ENCODE assay signal across 20 mouse cellular contexts in the genomic region with DNA sequence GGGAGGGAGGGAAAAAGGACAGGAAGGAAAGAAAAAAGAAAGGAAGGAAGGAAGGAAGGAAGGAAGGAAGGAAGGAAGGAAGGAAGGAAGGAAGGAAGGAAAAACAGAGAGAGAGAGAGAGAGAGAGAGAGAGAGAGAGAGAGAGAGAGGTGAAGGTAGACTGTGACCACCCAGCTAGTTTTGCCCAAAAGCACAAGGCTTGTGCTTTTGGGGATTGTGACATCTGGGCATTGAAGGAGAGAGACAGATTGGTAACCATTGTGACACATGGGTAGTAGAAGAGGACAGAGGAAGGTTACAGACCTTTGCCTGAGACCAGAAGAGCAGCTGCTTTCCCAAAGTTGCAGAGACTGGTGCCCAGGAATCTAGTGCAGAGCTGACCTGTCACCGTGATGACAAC. TPM values are rescaled to one million over a fixed set of nuclear protein-coding genes. Genes with fewer than 3 reads are reported as not detected.
DNase-seq lines count a peak whose midpoint lies in the region; TF ChIP-seq lines count a peak whose summit lies in the region.
"Had no signal": no experiment of that assay in that cellular context is flagged by ENCODE, and none has a peak within 500 bp of the region (broad histone marks: within the 10 kb centered on the region; RNA-seq: fewer than 3 reads in every experiment).

Gene Dusp21 (plus strand): TSS at position 301 of the 400 bp plus-strand sequence.

- H3K36me3 ChIP-seq in testis, adult 2 months (ENCODE audit: control insufficient read depth, insufficient read depth, low read length) = no peaks in the 10 kb centered on the region
- H3K36me3 ChIP-seq: G1E had no signal

- peak within 1 kb of the TSS; percentile 82 for H3K4me3 ChIP-seq in testis, adult 2 months (ENCODE audit: control insufficient read depth, low read depth, low read length)

- TF ChIP-seq CTCF in testis, adult 2 months (IDR thresholded peaks at IDR 0.05; ENCODE audit: control insufficient read depth, insufficient read depth, insufficient replicate concordance, low read depth, low read length) = no peak

- TF ChIP-seq POLR2A in testis, adult 2 months (IDR thresholded peaks at IDR 0.05; ENCODE audit: control insufficient read depth, low read depth, low read length) = no peak

- no peak for DNase-seq in testis, postnatal 14 days (ENCODE audit: low spot score)
- DNase-seq: adrenal gland, adult 2 months; adrenal gland, adult 8-10 months; adrenal gland, postnatal 10 days; adrenal gland, postnatal 14 days; adrenal gland, postnatal 25 days; adrenal gland, postnatal 36 days; B cell, adult 2 months; cerebellum, adult 11 months; cerebellum, adult 11-12 months; cerebellum, adult 18-20 months; cerebellum, adult 2 months had no signal

- no peaks in the 10 kb centered on the region for H3K27me3 ChIP-seq in testis, adult 2 months (ENCODE audit: control insufficient read depth, insufficient read depth, low read length)
- H3K27me3 ChIP-seq: CH12.LX had no signal

- no peaks in the 10 kb centered on the region for H3K4me1 ChIP-seq in testis, adult 2 months (ENCODE audit: control insufficient read depth, insufficient read depth, low read length)

- peak within 1 kb of the TSS; percentile 62 for H3K27ac ChIP-seq in testis, adult 2 months (ENCODE audit: control insufficient read depth, insufficient read depth, low read depth, low read length)

RNA-seq across cellular contexts. Expression of gene Dusp21, which starts in this region (rescaled TPM):
- polyA plus RNA-seq in testis, adult 2 months (2012; rRNA removed) = 49.0 and 64.9 TPM in 2 replicates
- polyA plus RNA-seq: activated CD4-positive, CD25-positive, alpha-beta regulatory T cell, adult 4 months; adrenal gland, adult 2 months; brain, embryonic 14.5 days; C2C12; CD4-positive, CD25-positive, alpha-beta regulatory T cell, adult 4 months; cerebellum, adult 2 months; G1E; Patski had no signal
